Comparison of ENCODE assay signal across 8 mouse cellular contexts in the genomic region with DNA sequence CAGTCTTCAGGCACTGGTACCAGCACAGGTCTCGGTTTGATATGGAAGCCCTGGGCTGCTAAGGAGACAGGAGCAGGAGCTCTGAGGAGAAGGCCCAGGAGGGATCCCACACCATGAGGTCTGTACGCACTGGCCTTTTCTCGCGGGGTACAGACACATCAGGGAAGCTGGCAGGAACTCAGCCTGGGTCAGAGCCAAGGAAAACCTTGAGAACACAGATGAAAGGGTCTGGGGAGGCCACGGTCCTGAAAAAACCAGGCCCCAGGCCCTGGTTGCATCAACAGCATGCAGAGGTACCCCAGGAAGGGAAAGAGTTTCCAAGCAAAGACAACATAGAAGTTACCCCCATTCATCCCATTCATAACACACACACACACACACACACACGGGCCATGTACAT.
DNase-seq lines count a peak whose midpoint lies in the region; ATAC-seq and TF ChIP-seq lines count a peak whose summit lies in the region.

No protein-coding gene starts in this region.

- no peaks in the 10 kb centered on the region for H3K36me3 ChIP-seq in lung, embryonic 14.5 days (ENCODE audit: insufficient read depth)
- no peaks in the 10 kb centered on the region for H3K36me3 ChIP-seq in embryonic facial prominence, embryonic 13.5 days
- no peaks in the 10 kb centered on the region for H3K36me3 ChIP-seq in kidney, postnatal 0 days (ENCODE audit: insufficient read depth, low read length)

- H3K4me3 ChIP-seq in lung, embryonic 14.5 days (ENCODE audit: low read depth, low read length), result no peak overlapping the region
- H3K4me3 ChIP-seq in embryonic facial prominence, embryonic 13.5 days, result no peak overlapping the region
- H3K4me3 ChIP-seq in kidney, postnatal 0 days (replicated peaks; ENCODE audit: low read depth, low read length), result no peak overlapping the region

- peaks cover 19% of the 10 kb centered on the region for H3K4me1 ChIP-seq in lung, embryonic 14.5 days (ENCODE audit: insufficient read depth)
- H3K4me1 ChIP-seq in embryonic facial prominence, embryonic 13.5 days, result peaks cover 23% of the 10 kb centered on the region
- H3K4me1 ChIP-seq in kidney, postnatal 0 days (replicated peaks; ENCODE audit: insufficient read depth, low read length), result peaks cover 11% of the 10 kb centered on the region

- H3K4me2 ChIP-seq in lung, embryonic 14.5 days, result peak overlapping the region; percentile 41
- H3K4me2 ChIP-seq in embryonic facial prominence, embryonic 13.5 days, result no peak overlapping the region
- H3K4me2 ChIP-seq in kidney, postnatal 0 days (ENCODE audit: low read length), result 0 out of 2 replicates have a peak overlapping the region, but pooled peaks have one; percentile 10

- ATAC-seq in lung, embryonic 14.5 days (ENCODE audit: insufficient read depth), result no peak
- no peak for ATAC-seq in embryonic facial prominence, embryonic 13.5 days (ENCODE audit: insufficient number of reproducible peaks, insufficient read depth, low FRiP score, low TSS enrichment, low read depth)
- no peak for ATAC-seq in kidney, postnatal 0 days (replicated peaks; ENCODE audit: low FRiP score, low read depth)
- ATAC-seq in CD4-positive, CD25-positive, alpha-beta regulatory T cell, adult 4 months, result no peak

- H3K27ac ChIP-seq in lung, embryonic 14.5 days (ENCODE audit: low read depth), result peak overlapping the region; percentile 71
- peak overlapping the region; percentile 51; the same call in 1 of the 2 replicates for H3K27ac ChIP-seq in embryonic facial prominence, embryonic 13.5 days
- peak overlapping the region; percentile 64; the same call in 1 of the 2 replicates for H3K27ac ChIP-seq in kidney, postnatal 0 days

- H3K27me3 ChIP-seq in lung, embryonic 14.5 days (ENCODE audit: insufficient read depth, low read length), result no peaks in the 10 kb centered on the region
- H3K27me3 ChIP-seq in embryonic facial prominence, embryonic 13.5 days, result no peaks in the 10 kb centered on the region
- H3K27me3 ChIP-seq in kidney, postnatal 0 days (ENCODE audit: insufficient read depth, low read length), result no peaks in the 10 kb centered on the region

- 39% methylated on average over 6 of the region's 6 CpGs for WGBS in lung, embryonic 14.5 days
- WGBS in embryonic facial prominence, embryonic 13.5 days, result 52% methylated on average over 6 of the region's 6 CpGs
- WGBS in kidney, postnatal 0 days, result 57% methylated on average over 6 of the region's 6 CpGs

- peak overlapping the region; percentile 18; the same call in 1 of the 2 replicates for H3K9ac ChIP-seq in lung, embryonic 14.5 days
- H3K9ac ChIP-seq in embryonic facial prominence, embryonic 13.5 days, result no peak overlapping the region
- no peak overlapping the region for H3K9ac ChIP-seq in kidney, postnatal 0 days (ENCODE audit: low read depth, low read length)

- DNase-seq in adrenal gland, adult (ENCODE audit: inconsistent age in 2 of 2, low spot score in 1 of 2), result peak; percentile 53 to 79
- no peak for DNase-seq in adrenal gland, adult 18-20 months (ENCODE audit: low spot score in 2 of 2)
- DNase-seq in lung, embryonic 14.5 days, result peak; percentile 37
- no peak for DNase-seq in lung, adult 18-20 months
- no peak for DNase-seq in kidney, postnatal 0 days (ENCODE audit: low spot score)
- DNase-seq in cerebellum, adult 8-10 months, result no peak

- no peak for TF ChIP-seq CTCF in lung, embryonic 14.5 days (IDR thresholded peaks at IDR 0.05; ENCODE audit: low read depth)
- no peak for TF ChIP-seq CTCF in kidney, postnatal 0 days (IDR thresholded peaks at IDR 0.05; ENCODE audit: low read depth)

- H3K9me3 ChIP-seq in lung, embryonic 14.5 days (ENCODE audit: low read depth, low read length), result no peaks in the 10 kb centered on the region
- H3K9me3 ChIP-seq in embryonic facial prominence, embryonic 13.5 days, result no peaks in the 10 kb centered on the region
- no peaks in the 10 kb centered on the region for H3K9me3 ChIP-seq in kidney, postnatal 0 days (replicated peaks; ENCODE audit: low read length)

Comparison
In these comparisons a context has a peak if more than half of its experiments do, and no peak if none do; other contexts are left out.
1. DNase-seq: peak in adrenal gland, adult (2 of 2) and lung, embryonic 14.5 days (single experiment); none in adrenal gland, adult 18-20 months (0 of 2), lung, adult 18-20 months (0 of 2), kidney, postnatal 0 days (single experiment) and cerebellum, adult 8-10 months (single experiment).
2. Peak in every context shown above with its lines, with median percentiles within 50 percentile points of each other: H3K27ac ChIP-seq.